Mouse (Mus musculus) CH12.LX (cell line): ENCODE data around the gene Asphd1. TPM values are rescaled to one million over a fixed set of nuclear protein-coding genes. Genes with fewer than 3 reads are reported as not detected.

Source experiments
- DNase-seq: peaks from one replicate; pipeline ENCODE4 v3.0.0-alpha.2; 2013; ENCODE audit errors: extremely low read depth
- H3K27ac ChIP-seq: 2 replicates; pipeline ENCODE4 v1.5.1; 2012; ENCODE audit warnings: low read depth, mild to moderate bottlenecking, control low read depth, moderate library complexity; ENCODE audit not compliant: insufficient read depth
- H3K27me3 ChIP-seq: replicated peaks from 2 replicates; pipeline ENCODE3; 2012; ENCODE audit warnings: inconsistent platforms
- H3K36me3 ChIP-seq, 2 experiments: replicated peaks in 1 of 2; 2 replicates each; pipeline versions ENCODE3 to v1.6.1; 2012; ENCODE audit warnings: inconsistent platforms in 1 of 2, low read length in 1 of 2, mild to moderate bottlenecking in 1 of 2, mixed read lengths in 1 of 2, moderate library complexity in 1 of 2; ENCODE audit not compliant: control insufficient read depth in 1 of 2, insufficient read depth in 1 of 2
- H3K4me1 ChIP-seq, 2 experiments: 2 replicates each; pipeline ENCODE4 v1.6.1; 2012; ENCODE audit warnings: inconsistent platforms in 1 of 2, moderate library complexity in 1 of 2; ENCODE audit not compliant: insufficient read depth in 2 of 2, control insufficient read depth in 1 of 2
- H3K4me2 ChIP-seq: 2 replicates; pipeline ENCODE4 v1.6.1; 2012; ENCODE audit warnings: low read depth, mild to moderate bottlenecking, control low read depth; ENCODE audit not compliant: poor library complexity, insufficient read depth, severe bottlenecking
- H3K4me3 ChIP-seq, 3 experiments: fragments of 150-350 bp in 1 of 3; sonication (generic) in 1 of 3; replicated peaks in 1 of 3; 2 replicates each; pipeline versions ENCODE3 to v1.5.1; 2011 to 2012; ENCODE audit warnings: low read depth in 2 of 3, low read length in 2 of 3, mild to moderate bottlenecking in 2 of 3, moderate library complexity in 2 of 3, control low read depth in 1 of 3, improper control_type of control experiment in 1 of 3, inconsistent platforms in 1 of 3, mixed read lengths in 1 of 3; ENCODE audit not compliant: poor library complexity in 1 of 3
- H3K79me2 ChIP-seq: replicated peaks from 2 replicates; pipeline ENCODE4 v1.6.1; 2012; ENCODE audit warnings: mild to moderate bottlenecking, moderate library complexity; ENCODE audit not compliant: control insufficient read depth, poor library complexity, insufficient read depth, severe bottlenecking; ENCODE audit errors: extremely low read depth
- H3K9ac ChIP-seq: 2 replicates; pipeline ENCODE4 v1.6.1; 2012; ENCODE audit warnings: low read depth, mild to moderate bottlenecking, control low read depth, moderate library complexity; ENCODE audit not compliant: insufficient read depth
- H3K9me3 ChIP-seq: replicated peaks from 2 replicates; pipeline ENCODE3; 2012; ENCODE audit warnings: low read length, inconsistent platforms, mixed read lengths
- CHD1 ChIP-seq: IDR thresholded peaks from 2 replicates; pipeline ENCODE4 v1.6.1; 2012; ENCODE audit warnings: low read depth, low read length, improper control_type of control experiment, inconsistent platforms
- CHD2 ChIP-seq: IDR thresholded peaks from 2 replicates; pipeline ENCODE4 v1.6.1; 2011; ENCODE audit warnings: low read length, improper control_type of control experiment
- EP300 ChIP-seq: IDR thresholded peaks from 2 replicates; pipeline ENCODE4 v1.6.1; 2011; ENCODE audit warnings: low read length, improper control_type of control experiment
- ETS1 ChIP-seq: conservative IDR thresholded peaks from 2 replicates; pipeline ENCODE4 v1.6.1; 2012; ENCODE audit warnings: low read depth, mild to moderate bottlenecking, inconsistent platforms, low read length, improper control_type of control experiment, moderate library complexity
- GABPA ChIP-seq: IDR thresholded peaks from 2 replicates; pipeline ENCODE4 v1.6.1; 2012; ENCODE audit warnings: low read depth, low read length, improper control_type of control experiment, inconsistent platforms; ENCODE audit not compliant: insufficient replicate concordance
- IRF4 ChIP-seq: IDR thresholded peaks from 2 replicates; pipeline ENCODE4 v1.6.1; 2014; ENCODE audit warnings: low read depth, mild to moderate bottlenecking, inconsistent platforms, low read length, improper control_type of control experiment
- JUN ChIP-seq: IDR thresholded peaks from 2 replicates; pipeline ENCODE4 v1.6.1; 2011; ENCODE audit warnings: low read depth, mild to moderate bottlenecking, low read length, improper control_type of control experiment, moderate library complexity; ENCODE audit not compliant: insufficient read depth
- KAT2A ChIP-seq: IDR thresholded peaks from 2 replicates; pipeline ENCODE4 v1.6.1; 2012; ENCODE audit warnings: low read length, improper control_type of control experiment, inconsistent platforms; ENCODE audit not compliant: insufficient replicate concordance
- MAX ChIP-seq: IDR thresholded peaks from 2 replicates; pipeline ENCODE4 v1.6.1; 2011; ENCODE audit warnings: low read length, improper control_type of control experiment
- MAZ ChIP-seq: IDR thresholded peaks from 2 replicates; pipeline ENCODE4 v1.6.1; 2012; ENCODE audit warnings: low read depth, mild to moderate bottlenecking, inconsistent platforms, low read length, improper control_type of control experiment, moderate library complexity
- MXI1 ChIP-seq: IDR thresholded peaks from 2 replicates; pipeline ENCODE4 v1.6.1; 2011; ENCODE audit warnings: mild to moderate bottlenecking, low read depth, low read length, improper control_type of control experiment
- NELFE ChIP-seq: IDR thresholded peaks from 2 replicates; pipeline ENCODE4 v1.6.1; 2011; ENCODE audit warnings: low read depth, low read length, improper control_type of control experiment
- NRF1 ChIP-seq: IDR thresholded peaks from 2 replicates; pipeline ENCODE4 v1.6.1; 2014; ENCODE audit warnings: low read depth, mild to moderate bottlenecking, inconsistent platforms, low read length, improper control_type of control experiment, moderate library complexity
- PAX5 ChIP-seq: IDR thresholded peaks from 2 replicates; pipeline ENCODE4 v1.6.1; 2012; ENCODE audit warnings: low read length, inconsistent platforms, mixed read lengths
- POLR2A ChIP-seq: IDR thresholded peaks from 2 replicates; pipeline ENCODE4 v1.6.1; 2011; ENCODE audit warnings: low read depth, mild to moderate bottlenecking, improper control_type of control experiment, low read length
- POLR2AphosphoS2 ChIP-seq: IDR thresholded peaks from 2 replicates; pipeline ENCODE4 v1.6.1; 2011; ENCODE audit warnings: low read depth, low read length, improper control_type of control experiment
- SIN3A ChIP-seq: IDR thresholded peaks from 2 replicates; pipeline ENCODE4 v1.6.1; 2012; ENCODE audit warnings: low read length, improper control_type of control experiment, inconsistent platforms
- SMC3 ChIP-seq: IDR thresholded peaks from 2 replicates; pipeline ENCODE4 v1.6.1; 2011; ENCODE audit warnings: low read depth, low read length, improper control_type of control experiment
- TBP ChIP-seq: conservative IDR thresholded peaks from 2 replicates; pipeline ENCODE4 v1.6.1; 2011; ENCODE audit warnings: low read depth, low read length, improper control_type of control experiment
- ZC3H11A ChIP-seq: IDR thresholded peaks from 2 replicates; pipeline ENCODE4 v1.6.1; 2012; ENCODE audit warnings: low read depth, mild to moderate bottlenecking, inconsistent platforms, low read length, improper control_type of control experiment
- ZMIZ1 ChIP-seq: IDR thresholded peaks from 2 replicates; pipeline ENCODE4 v1.6.1; 2012; ENCODE audit warnings: low read depth, mild to moderate bottlenecking, inconsistent platforms, low read length, improper control_type of control experiment
- dilution Hi-C: fragments of 300-500 bp; cut with MboI; formaldehyde crosslinking; loops from 2 replicates; pipeline ENCODE4 v1.14.3; 2020; ENCODE audit warnings: low sequenced_read_pairs; ENCODE audit not compliant: extremely low pct_unique_long_range_greater_than_20kb, extremely low pct_ligation_motif_present
- in situ Hi-C: fragments of 300-500 bp; cut with MboI; formaldehyde crosslinking; loops from 3 replicates; pipeline ENCODE4 v1.14.3; 2019; ENCODE audit warnings: low sequenced_read_pairs, low pct_ligation_motif_present, low pct_unique_long_range_greater_than_20kb, mixed read lengths
- polyA plus RNA-seq: library from polyadenylated mRNA; unstranded; fragments of >175 nt; gene quantifications from 2 replicates; pipeline ENCODE4 v1.2.1, GENCODE M21; 2012; ENCODE audit warnings: low read depth; ENCODE audit not compliant: insufficient read length
- total RNA-seq, 2 experiments: library from RNA; depleted of rRNA; stranded (reverse); fragments of 300-350 nt in 1 of 2; fragments of >200 nt in 1 of 2; gene quantifications; 2 replicates each; pipeline ENCODE4 v1.2.3; 2012 to 2014

The Asphd1 gene
- total and polyA plus RNA-seq, 3 experiments: 0.08 to 1.8 TPM; not detected in 1

- H3K79me2 ChIP-seq: no peaks in the 10 kb centered on the region
- no peak for DNase-seq
- H3K9me3 ChIP-seq: peaks cover 6% of the 10 kb centered on the region
- H3K4me2 ChIP-seq: no peak overlapping the region
- dilution Hi-C loops (no loop called here), in situ Hi-C loops (no loop called here)
- peaks cover 23 to 86% of the 10 kb centered on the region in 2 experiments for H3K36me3 ChIP-seq
- H3K27ac ChIP-seq: no peak overlapping the region
- no peaks in the 10 kb centered on the region for H3K27me3 ChIP-seq
- no peak for TF ChIP-seq ETS1
- no peak for TF ChIP-seq ZMIZ1
- no peak for TF ChIP-seq NELFE
- no peak for TF ChIP-seq JUN
- TF ChIP-seq CHD2: no peak
- TF ChIP-seq POLR2AphosphoS2: no peak
- no peak for TF ChIP-seq MAX
- no peak for TF ChIP-seq MAZ
- TF ChIP-seq GABPA: no peak
- no peak for TF ChIP-seq TBP
- no peak for TF ChIP-seq EP300
- TF ChIP-seq SIN3A: no peak
- no peak for TF ChIP-seq ZC3H11A
- TF ChIP-seq IRF4: no peak
- TF ChIP-seq, all 38 proteins: peak for 0
- no peak overlapping the region for H3K9ac ChIP-seq
- H3K4me1 ChIP-seq: peaks cover 10 to 60% of the 10 kb centered on the region in 2 experiments
- no peak overlapping the region for H3K4me3 ChIP-seq
Observed at GRCm38 (mm10) chr7:126951741-126952140, 2.4 kb upstream of the Asphd1 start.

DNA sequence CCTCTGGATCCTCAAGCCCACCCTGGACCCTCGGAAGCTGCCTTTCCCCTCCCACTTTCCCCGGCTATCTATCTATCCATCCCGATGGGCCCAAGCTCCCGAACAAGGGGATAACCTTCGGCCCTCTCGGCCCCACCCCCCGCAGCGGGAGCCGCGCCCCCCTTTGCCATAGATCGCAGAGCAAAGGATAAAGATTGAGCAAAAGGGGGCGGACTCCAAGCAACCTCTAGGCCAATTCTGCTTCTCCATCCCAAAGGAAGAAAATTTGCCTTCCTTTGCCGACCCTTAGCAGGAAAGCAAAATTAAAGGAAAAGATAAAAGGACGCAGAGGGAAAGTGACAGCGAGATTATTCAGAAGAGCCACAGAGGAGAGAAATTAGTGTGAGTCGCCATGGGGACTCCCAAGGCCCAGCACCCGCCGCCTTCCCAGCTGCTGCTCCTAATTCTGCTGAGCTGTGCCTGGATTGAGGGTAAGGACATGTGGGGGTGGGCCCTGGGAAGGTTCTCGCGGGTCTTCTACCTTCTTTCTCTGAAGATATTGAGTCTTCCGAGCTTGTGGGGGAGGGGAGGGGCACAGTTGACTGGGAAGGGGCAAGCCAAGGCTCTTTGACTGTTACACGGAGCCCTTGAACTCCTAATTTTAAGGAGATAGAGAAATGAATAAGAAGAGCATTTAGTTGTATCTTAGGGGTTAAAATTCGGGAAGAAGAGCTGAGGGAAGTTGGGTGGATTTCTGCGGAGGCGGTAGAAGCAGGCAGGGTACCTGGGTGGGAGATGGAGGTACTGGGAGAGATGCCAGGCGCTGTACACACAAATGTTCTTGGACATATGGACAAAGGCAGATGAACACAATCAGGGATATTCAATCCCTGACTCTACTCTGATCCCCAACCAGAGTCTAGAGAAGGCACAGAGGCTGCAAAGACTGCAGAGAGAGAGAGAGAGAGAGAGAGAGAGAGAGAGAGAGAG, 1.5 kb upstream of the Asphd1 start:
- Histone ChIP-seq H3K27ac (no peak overlapping the region), H3K9me3 (peaks cover 6% of the 10 kb centered on the region), H3K79me2 (no peaks in the 10 kb centered on the region), H3K4me2 (no peak overlapping the region), H3K27me3 (no peaks in the 10 kb centered on the region), H3K36me3 (peaks cover 22 to 86% of the 10 kb centered on the region in 2 experiments), H3K9ac (no peak overlapping the region), H3K4me1 (peaks cover 10 to 65% of the 10 kb centered on the region in 2 experiments), H3K4me3 (no peak overlapping the region)
- in situ Hi-C loops: no loop called here
- TF ChIP-seq JUN: no peak
- no peak for TF ChIP-seq TBP
- no peak for TF ChIP-seq PAX5
- TF ChIP-seq SMC3: no peak
- no peak for TF ChIP-seq CHD1
- no peak for TF ChIP-seq ZMIZ1
- TF ChIP-seq POLR2A: no peak
- no peak for TF ChIP-seq KAT2A
- TF ChIP-seq MXI1: no peak
- TF ChIP-seq NRF1: no peak
- TF ChIP-seq EP300: no peak
- no peak for TF ChIP-seq SIN3A
- no peak for DNase-seq
- dilution Hi-C loops: no loop called here
